Mouse (Mus musculus): Measurements from ENCODE around the gene Nudt6.

DNA sequence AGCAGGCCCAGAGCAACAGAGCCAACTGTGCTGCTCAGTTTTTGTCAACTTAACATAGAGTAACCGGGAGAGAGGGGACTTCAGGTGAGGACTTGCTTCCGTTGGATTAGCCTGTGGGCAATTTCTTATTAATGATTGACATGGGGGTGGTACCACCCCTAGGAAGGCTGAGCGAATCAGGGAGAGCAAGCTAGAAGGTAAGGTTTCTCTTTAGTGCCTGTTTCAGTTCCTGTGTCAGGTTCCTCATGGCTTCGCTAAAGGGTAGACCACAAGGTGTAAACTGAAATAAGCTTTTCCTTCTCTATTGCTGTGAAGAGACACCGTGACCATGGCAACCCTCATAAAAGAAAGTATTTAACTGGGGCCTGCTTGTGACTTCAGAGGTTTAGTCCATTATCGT lies 32.7 kb downstream of the Nudt6 start:
- no peak for TF ChIP-seq CTCF (IDR thresholded peaks at IDR 0.05; ENCODE audit: low read depth)
- TF ChIP-seq EP300 (IDR thresholded peaks at IDR 0.05; ENCODE audit: low read depth): no peak

Data from liver, embryonic 14.5 days (tissue).